Mouse (Mus musculus) lung, postnatal 0 days (tissue): Measurements from ENCODE around the gene Ptpn13.

Source experiments
- CTCF ChIP-seq: IDR thresholded peaks from 2 replicates; pipeline ENCODE4 v1.5.1; 2016; ENCODE audit warnings: antibody characterized with exemption, mild to moderate bottlenecking
- EP300 ChIP-seq: IDR thresholded peaks from 2 replicates; pipeline ENCODE4 v1.6.1; 2016; ENCODE audit warnings: antibody characterized with exemption, mild to moderate bottlenecking, control low read depth

DNA sequence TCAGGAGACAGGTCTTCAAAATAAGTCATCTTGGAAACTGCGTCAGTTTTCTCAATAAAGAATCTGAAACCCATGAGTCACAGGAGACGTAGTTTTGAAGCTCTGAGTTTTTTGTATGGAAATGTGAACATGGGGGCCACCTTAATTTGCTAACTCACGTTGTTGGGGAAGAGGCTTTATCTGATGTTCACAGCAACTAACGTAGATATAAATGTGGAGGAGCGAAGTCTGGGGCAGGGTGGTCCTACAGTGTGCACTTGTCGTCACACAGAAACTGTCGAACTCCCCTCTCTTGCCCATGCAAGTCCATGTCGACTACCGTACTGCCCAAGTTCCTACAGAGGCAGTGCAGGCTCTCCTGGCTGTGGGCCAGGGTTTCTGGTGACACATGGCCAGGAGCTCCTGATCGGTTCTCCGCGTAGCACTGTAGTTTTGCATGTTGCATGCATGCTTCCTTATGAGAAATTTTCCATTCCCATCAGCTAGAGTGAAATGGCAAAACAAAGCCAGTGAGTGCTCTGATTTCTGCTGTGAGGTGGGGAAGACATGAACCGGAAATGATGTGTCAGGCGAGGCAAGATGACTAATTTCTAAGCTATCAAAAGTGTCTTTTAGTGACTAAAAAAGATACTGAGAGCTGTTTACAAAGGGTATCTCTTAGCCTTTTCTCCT lies 93.9 kb downstream of the Ptpn13 start:
- TF ChIP-seq CTCF (peak; percentile 29), EP300 (no peak)
